19 mouse cellular contexts compared by ENCODE assay signal in the genomic region with DNA sequence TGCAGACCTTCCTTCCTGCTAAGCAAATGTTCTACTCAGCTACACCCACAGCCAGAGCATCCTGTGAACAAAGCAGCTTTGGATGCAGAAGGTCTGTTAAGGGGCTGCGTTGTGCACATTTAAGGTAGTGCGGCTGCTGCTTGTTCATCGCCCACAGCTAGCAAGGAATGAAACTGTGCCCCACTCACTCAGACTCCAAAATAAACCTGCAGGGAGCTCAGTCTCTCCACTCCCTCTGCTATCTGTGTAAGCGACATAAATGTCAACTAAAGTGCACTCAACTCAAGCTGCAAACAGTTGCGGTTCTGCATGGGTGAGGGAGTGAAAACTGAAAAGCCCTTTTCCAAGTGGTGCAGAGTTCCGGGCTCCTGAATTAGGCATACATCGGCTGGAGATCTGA.
DNase-seq lines count a peak whose midpoint lies in the region; ATAC-seq and TF ChIP-seq lines count a peak whose summit lies in the region.
"Had no signal": no experiment of that assay in that cellular context is flagged by ENCODE, and none has a peak within 500 bp of the region (broad histone marks: within the 10 kb centered on the region; RNA-seq: fewer than 3 reads in every experiment).

No protein-coding gene starts in this region.

- no peak for ATAC-seq in megakaryocyte progenitor cell, adult 5-6 weeks (replicated peaks; ENCODE audit: poor library complexity)
- ATAC-seq: forebrain, embryonic 15.5 days; inflammation-experienced regulatory T-cells, adult 6 months had no signal

- H3K4me1 ChIP-seq in cortical plate, adult 2 months (ENCODE audit: control insufficient read depth, insufficient read depth, low read length), result no peaks in the 10 kb centered on the region; the same call in 1 of the 2 replicates
- H3K4me1 ChIP-seq: embryonic facial prominence, embryonic 12.5 days; forebrain, embryonic 15.5 days; limb, embryonic 12.5 days had no signal

- no peak overlapping the region for H3K4me3 ChIP-seq in cortical plate, adult 2 months (ENCODE audit: insufficient read depth, low read length)
- H3K4me3 ChIP-seq: embryonic facial prominence, embryonic 12.5 days; forebrain, embryonic 15.5 days; limb, embryonic 12.5 days had no signal

- TF ChIP-seq POLR2A in cortical plate, adult 2 months (IDR thresholded peaks at IDR 0.05; ENCODE audit: extremely low read depth, insufficient read depth, low read length), result peak; percentile 25; the same call in 1 of the 2 replicates

- TF ChIP-seq CTCF in cortical plate, adult 2 months (IDR thresholded peaks at IDR 0.05; ENCODE audit: extremely low read depth, insufficient read depth, low read length), result no peak

- peak overlapping the region; percentile 1; the same call in 1 of the 2 replicates for H3K27ac ChIP-seq in cortical plate, adult 2 months (ENCODE audit: insufficient read depth, low read length)
- H3K27ac ChIP-seq: embryonic facial prominence, embryonic 12.5 days; forebrain, embryonic 15.5 days; kidney, postnatal 0 days; limb, embryonic 12.5 days; liver, embryonic 14.5 days; stomach, postnatal 0 days had no signal

- DNase-seq in layer of hippocampus, adult 11-12 months (ENCODE audit: low spot score), result peak; percentile 52
- peak; percentile 11 to 17 for DNase-seq in layer of hippocampus, postnatal 36 days
- DNase-seq in right cerebral cortex, adult 2 months (ENCODE audit: low spot score in 2 of 2), result peak; percentile 77 to 78
- no peak for DNase-seq in adipocyte (ENCODE audit: low spot score)
- DNase-seq in adrenal gland, postnatal 4 days (ENCODE audit: low spot score in 2 of 2), result no peak
- DNase-seq in cerebellum, postnatal 25 days, result no peak
- DNase-seq: adrenal gland, adult 8-10 months; cerebellum, adult 18-20 months; gastrocnemius, postnatal 14 days; midbrain, embryonic 14.5 days had no signal

Comparison
In these comparisons a context has a peak if more than half of its experiments do, and no peak if none do; other contexts are left out.
1. DNase-seq: peak in layer of hippocampus, adult 11-12 months (single experiment), layer of hippocampus, postnatal 36 days (2 of 2) and right cerebral cortex, adult 2 months (2 of 2); none in adipocyte (single experiment), adrenal gland, postnatal 4 days (0 of 2) and cerebellum, postnatal 25 days (0 of 2).